ENCODE assay signal across 17 mouse cellular contexts in the genomic region with DNA sequence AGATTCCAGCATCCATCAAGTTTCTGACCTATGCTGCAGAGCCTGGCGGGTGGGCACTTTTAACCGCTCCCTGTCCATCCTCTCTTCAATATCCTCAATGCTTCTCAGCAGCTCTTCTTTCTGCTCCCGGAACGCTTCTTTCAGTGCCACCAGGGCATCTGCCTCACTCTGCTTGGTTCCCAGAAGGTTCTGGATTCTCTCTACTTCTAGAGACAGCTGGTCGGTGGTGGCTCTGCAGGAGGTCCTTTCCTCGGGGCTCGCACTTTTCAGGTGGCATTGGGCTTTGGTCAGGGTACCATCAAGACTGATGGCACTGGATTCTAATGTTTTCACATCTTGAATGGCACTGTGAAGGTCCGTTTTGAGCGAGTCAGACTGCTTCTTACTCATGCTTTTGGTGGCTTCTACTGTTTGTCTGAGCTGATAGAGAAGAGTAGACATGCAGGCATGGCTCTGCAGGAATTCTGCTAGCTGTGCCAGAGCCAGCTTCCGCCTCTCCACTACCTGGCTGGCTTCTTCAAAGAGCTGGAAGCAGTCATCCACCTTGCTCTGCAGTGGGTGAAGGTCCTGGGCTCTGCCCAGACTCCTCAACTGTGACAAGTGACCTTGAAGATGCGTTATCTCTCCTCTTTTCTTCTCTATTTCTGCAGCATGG.
A peak's percentile ranks its signal among the peaks of the same experiment; 100 is the strongest.
DNase-seq lines count a peak whose midpoint lies in the region; ATAC-seq lines count a peak whose summit lies in the region.
"Had no signal": no experiment of that assay in that cellular context is flagged by ENCODE, and none has a peak within 500 bp of the region (broad histone marks: within the 10 kb centered on the region; RNA-seq: fewer than 3 reads in every experiment).

No protein-coding gene starts in this region.

- WGBS in forebrain, embryonic 10.5 days, result 91% methylated on average over 11 of the region's 11 CpGs

- no peak overlapping the region for H3K27ac ChIP-seq in forebrain, embryonic 10.5 days
- H3K27ac ChIP-seq: embryonic facial prominence, embryonic 10.5 days; heart, embryonic 15.5 days; hindbrain, embryonic 10.5 days; hindbrain, embryonic 14.5 days had no signal

- no peaks in the 10 kb centered on the region for H3K9me3 ChIP-seq in forebrain, embryonic 10.5 days
- H3K9me3 ChIP-seq: embryonic facial prominence, embryonic 10.5 days; heart, embryonic 15.5 days; hindbrain, embryonic 10.5 days had no signal

- H3K4me1 ChIP-seq in forebrain, embryonic 10.5 days, result no peaks in the 10 kb centered on the region
- H3K4me1 ChIP-seq: embryonic facial prominence, embryonic 10.5 days; heart, embryonic 15.5 days; hindbrain, embryonic 10.5 days had no signal

- no peak for ATAC-seq in inflammation-experienced regulatory T-cells, adult 6 months
- ATAC-seq: forebrain, embryonic 16.5 days; intestine, embryonic 16.5 days had no signal

- H3K36me3 ChIP-seq in forebrain, embryonic 10.5 days (replicated peaks), result no peaks in the 10 kb centered on the region
- H3K36me3 ChIP-seq: embryonic facial prominence, embryonic 10.5 days; heart, embryonic 15.5 days; hindbrain, embryonic 10.5 days had no signal

- no peaks in the 10 kb centered on the region for H3K27me3 ChIP-seq in forebrain, embryonic 10.5 days (ENCODE audit: poor library complexity, severe bottlenecking)
- H3K27me3 ChIP-seq: heart, embryonic 15.5 days had no signal

- peak; percentile 57 for DNase-seq in heart, adult 11 months
- no peak for DNase-seq in heart, adult 8-10 months (ENCODE audit: low spot score)
- peak; percentile 50 to 55 for DNase-seq in cerebellum, adult 18-20 months
- DNase-seq in cerebellum, adult 9-11 months, result peak; percentile 61
- peak; percentile 41 to 48 for DNase-seq in cerebellum, postnatal 36 days
- DNase-seq in embryo, embryonic 11 days, result no peak
- DNase-seq in forebrain, embryonic 10.5 days (ENCODE audit: extremely low spot score, low spot score), result no peak
- DNase-seq: adrenal gland, postnatal 10 days; gastrocnemius, postnatal 14 days; kidney, adult 2 months had no signal

- no peak overlapping the region for H3K4me3 ChIP-seq in forebrain, embryonic 10.5 days
- H3K4me3 ChIP-seq: embryonic facial prominence, embryonic 10.5 days; heart, embryonic 15.5 days; hindbrain, embryonic 10.5 days had no signal

Comparison
In these comparisons a context has a peak if more than half of its experiments do, and no peak if none do; other contexts are left out.
1. DNase-seq: peak in heart, adult 11 months (single experiment), cerebellum, adult 18-20 months (2 of 2), cerebellum, adult 9-11 months (single experiment) and cerebellum, postnatal 36 days (2 of 2); none in heart, adult 8-10 months (single experiment), embryo, embryonic 11 days (single experiment) and forebrain, embryonic 10.5 days (single experiment).